17 mouse cellular contexts compared by ENCODE assay signal in genomic region chr6:38469591-38469990, GRCm38 (mm10). TPM values are rescaled to one million over a fixed set of nuclear protein-coding genes. Genes with fewer than 3 reads are reported as not detected.
A peak's percentile ranks its signal among the peaks of the same experiment; 100 is the strongest.
DNase-seq lines count a peak whose midpoint lies in the region; ATAC-seq and TF ChIP-seq lines count a peak whose summit lies in the region.
"Had no signal": no experiment of that assay in that cellular context is flagged by ENCODE, and none has a peak within 500 bp of the region (broad histone marks: within the 10 kb centered on the region; RNA-seq: fewer than 3 reads in every experiment).

No protein-coding gene starts in this region.

- no peak overlapping the region for H3K27ac ChIP-seq in left cerebral cortex, adult 2 months
- no peak overlapping the region for H3K27ac ChIP-seq in neural tube, embryonic 15.5 days (replicated peaks)
- H3K27ac ChIP-seq: embryonic facial prominence, embryonic 12.5 days; forebrain, embryonic 13.5 days; heart, embryonic 15.5 days; liver, embryonic 15.5 days; midbrain, embryonic 10.5 days; neural tube, embryonic 12.5 days had no signal

- H3K4me3 ChIP-seq in left cerebral cortex, adult 2 months = no peak overlapping the region
- H3K4me3 ChIP-seq in neural tube, embryonic 15.5 days (replicated peaks) = no peak overlapping the region
- H3K4me3 ChIP-seq: embryonic facial prominence, embryonic 12.5 days; forebrain, embryonic 13.5 days; heart, embryonic 15.5 days; liver, embryonic 15.5 days; midbrain, embryonic 10.5 days; neural tube, embryonic 12.5 days had no signal

- no peak overlapping the region for H3K4me2 ChIP-seq in neural tube, embryonic 15.5 days
- H3K4me2 ChIP-seq: embryonic facial prominence, embryonic 12.5 days; forebrain, embryonic 13.5 days; heart, embryonic 15.5 days; liver, embryonic 15.5 days; neural tube, embryonic 12.5 days had no signal

- H3K4me1 ChIP-seq in neural tube, embryonic 15.5 days = no peaks in the 10 kb centered on the region
- H3K4me1 ChIP-seq: embryonic facial prominence, embryonic 12.5 days; forebrain, embryonic 13.5 days; heart, embryonic 15.5 days; liver, embryonic 15.5 days; midbrain, embryonic 10.5 days; neural tube, embryonic 12.5 days had no signal

- peak; percentile 52 for TF ChIP-seq CTCF in left cerebral cortex, adult 2 months (IDR thresholded peaks at IDR 0.05)

- no peaks in the 10 kb centered on the region for H3K9me3 ChIP-seq in neural tube, embryonic 15.5 days (replicated peaks)
- H3K9me3 ChIP-seq: heart, embryonic 15.5 days; liver, embryonic 15.5 days; midbrain, embryonic 10.5 days; neural tube, embryonic 12.5 days had no signal

- ATAC-seq in neural tube, embryonic 15.5 days (ENCODE audit: low FRiP score) = no peak
- ATAC-seq: forebrain, embryonic 13.5 days had no signal

- H3K9ac ChIP-seq in neural tube, embryonic 15.5 days (replicated peaks) = no peak overlapping the region
- H3K9ac ChIP-seq: embryonic facial prominence, embryonic 12.5 days; forebrain, embryonic 13.5 days; heart, embryonic 15.5 days; liver, embryonic 15.5 days; neural tube, embryonic 12.5 days had no signal

- DNase-seq in left cerebral cortex, adult 2 months (ENCODE audit: extremely low spot score in 1 of 2, low spot score in 2 of 2) = no peak
- no peak for DNase-seq in left cerebral cortex, adult 9 months (ENCODE audit: low spot score in 2 of 2)
- DNase-seq in 416B (ENCODE audit: low read depth) = peak; percentile 48
- DNase-seq in B cell, adult 2 months = peak; percentile 11 to 23
- peak; percentile 9 for DNase-seq in ZHBTc4 (ENCODE audit: low read depth, low spot score)
- no peak for DNase-seq in neural tube, embryonic 10.5 days (ENCODE audit: extremely low spot score, low spot score)
- no peak for DNase-seq in kidney, adult 11 months
- DNase-seq: cerebellum, adult 9-11 months; gastrocnemius, postnatal 25 days; kidney, postnatal 4 days had no signal

- 87% methylated on average over 4 of the region's 4 CpGs for WGBS in neural tube, embryonic 15.5 days

- intact Hi-C loops in left cerebral cortex, adult 2 months (cut with DNase I) = no loop called here

- H3K27me3 ChIP-seq in neural tube, embryonic 15.5 days (replicated peaks) = no peaks in the 10 kb centered on the region
- H3K27me3 ChIP-seq: embryonic facial prominence, embryonic 12.5 days; forebrain, embryonic 13.5 days; heart, embryonic 15.5 days; liver, embryonic 15.5 days; neural tube, embryonic 12.5 days had no signal

- H3K36me3 ChIP-seq in neural tube, embryonic 15.5 days = peaks cover 39% of the 10 kb centered on the region

RNA-seq across cellular contexts. Expression of gene Ubn2, which starts 35.8 kb away (rescaled TPM):
- total RNA-seq in left cerebral cortex, adult 2 months (2021) = 10 to 100 TPM; 53.7 to 65.8 TPM
- polyA plus RNA-seq in neural tube, embryonic 15.5 days (2015; fragmentation: Nextera tagmentation; extraction: Ambion mirVana) = 17.1 and 21.8 TPM in 2 replicates

Comparison
In these comparisons a context has a peak if more than half of its experiments do, and no peak if none do; other contexts are left out.
1. DNase-seq: peak in 416B (single experiment), B cell, adult 2 months (2 of 2) and ZHBTc4 (single experiment); none in left cerebral cortex, adult 2 months (0 of 2), left cerebral cortex, adult 9 months (0 of 2), neural tube, embryonic 10.5 days (single experiment) and kidney, adult 11 months (single experiment).